Mouse (Mus musculus) MEL (cell line): ENCODE results near the gene Olfr19. TPM values are rescaled to one million over a fixed set of nuclear protein-coding genes. Genes with fewer than 3 reads are reported as not detected.
"Not testable (repeated sequence)": the region's sequence is repeated elsewhere in the genome, so short reads cannot be mapped to it uniquely, and the experiment has no call there.

Experiments used
- DNase-seq: peaks from one replicate; pipeline ENCODE4 v3.0.0; 2011; ENCODE audit warnings: low read depth, low spot score
- H3K27ac ChIP-seq: 2 replicates; pipeline ENCODE4 v1.5.1; 2012; ENCODE audit warnings: low read depth, mild to moderate bottlenecking, control low read depth, low read length, moderate library complexity; ENCODE audit not compliant: control insufficient read depth
- H3K27me3 ChIP-seq, 2 experiments: fragments of 150-350 bp in 1 of 2; sonication (generic) in 1 of 2; 2 replicates each; pipeline ENCODE4 v1.6.1; 2012; ENCODE audit warnings: low read length in 2 of 2, mild to moderate bottlenecking in 2 of 2, improper control_type of control experiment in 1 of 2, moderate library complexity in 1 of 2; ENCODE audit not compliant: insufficient read depth in 2 of 2, control insufficient read depth in 1 of 2
- H3K36me3 ChIP-seq, 2 experiments: 2 replicates each; pipeline ENCODE4 v1.6.1; 2012 to 2014; ENCODE audit warnings: low read length in 2 of 2, improper control_type of control experiment in 1 of 2, inconsistent platforms in 1 of 2, mild to moderate bottlenecking in 1 of 2; ENCODE audit not compliant: insufficient read depth in 2 of 2, control insufficient read depth in 1 of 2
- H3K4me1 ChIP-seq, 2 experiments: fragments of 150-350 bp in 1 of 2; sonication (generic) in 1 of 2; 2 replicates each; pipeline ENCODE4 v1.6.1; 2012; ENCODE audit warnings: low read length in 2 of 2, improper control_type of control experiment in 1 of 2, mild to moderate bottlenecking in 1 of 2; ENCODE audit not compliant: insufficient read depth in 2 of 2, control insufficient read depth in 1 of 2
- H3K4me3 ChIP-seq, 2 experiments: fragments of 150-350 bp in 1 of 2; sonication (generic) in 1 of 2; 2 replicates each; pipeline ENCODE4 v1.5.1; 2012; ENCODE audit warnings: low read depth in 2 of 2, low read length in 2 of 2, mild to moderate bottlenecking in 2 of 2, moderate library complexity in 2 of 2, control low read depth in 1 of 2, improper control_type of control experiment in 1 of 2; ENCODE audit not compliant: control insufficient read depth in 1 of 2, insufficient read depth in 1 of 2
- H3K79me2 ChIP-seq: 2 replicates; pipeline ENCODE4 v1.6.1; 2012; ENCODE audit warnings: mild to moderate bottlenecking, low read length, moderate library complexity; ENCODE audit not compliant: control insufficient read depth, poor library complexity, insufficient read depth
- H3K9ac ChIP-seq: 2 replicates; pipeline ENCODE4 v1.6.1; 2012; ENCODE audit warnings: low read depth, mild to moderate bottlenecking, control low read depth, low read length, moderate library complexity; ENCODE audit not compliant: control insufficient read depth, poor library complexity, severe bottlenecking
- H3K9me3 ChIP-seq: fragments of 150-350 bp; sonication (generic); replicated peaks from 2 replicates; pipeline ENCODE4 v1.6.1; 2012; ENCODE audit warnings: mild to moderate bottlenecking, low read length, improper control_type of control experiment, moderate library complexity; ENCODE audit not compliant: insufficient read depth
- CTCF ChIP-seq, 3 experiments: IDR thresholded peaks in 2 of 3; conservative IDR thresholded peaks in 1 of 3; 2 replicates each; pipeline ENCODE4 v1.5.1; 2011 to 2012; ENCODE audit warnings: low read length in 3 of 3, low read depth in 2 of 3, mild to moderate bottlenecking in 2 of 3, improper control_type of control experiment in 1 of 3, inconsistent platforms in 1 of 3, mixed read lengths in 1 of 3, moderate library complexity in 1 of 3; ENCODE audit not compliant: control insufficient read depth in 1 of 3, insufficient read depth in 1 of 3, poor library complexity in 1 of 3, severe bottlenecking in 1 of 3
- EP300 ChIP-seq, 2 experiments: IDR thresholded peaks; 2 replicates each; pipeline ENCODE4 v1.6.1; 2011; ENCODE audit warnings: improper control_type of control experiment in 2 of 2, low read length in 2 of 2, low read depth in 1 of 2, mild to moderate bottlenecking in 1 of 2
- ETS1 ChIP-seq: IDR thresholded peaks from 2 replicates; pipeline ENCODE4 v1.6.1; 2012; ENCODE audit warnings: low read depth, mild to moderate bottlenecking, inconsistent platforms, low read length, improper control_type of control experiment, moderate library complexity
- MAX ChIP-seq: IDR thresholded peaks from 2 replicates; pipeline ENCODE4 v1.6.1; 2011; ENCODE audit warnings: low read length, improper control_type of control experiment
- MXI1 ChIP-seq: IDR thresholded peaks from 2 replicates; pipeline ENCODE4 v1.6.1; 2011; ENCODE audit warnings: mild to moderate bottlenecking, low read depth, low read length, improper control_type of control experiment
- MYB ChIP-seq: IDR thresholded peaks from 2 replicates; pipeline ENCODE4 v1.6.1; 2011; ENCODE audit warnings: mild to moderate bottlenecking, low read depth, low read length, improper control_type of control experiment
- NELFE ChIP-seq: IDR thresholded peaks from 2 replicates; pipeline ENCODE4 v1.6.1; 2011; ENCODE audit warnings: low read depth, low read length, improper control_type of control experiment
- RCOR1 ChIP-seq: IDR thresholded peaks from 2 replicates; pipeline ENCODE4 v1.6.1; 2012; ENCODE audit warnings: low read depth, mild to moderate bottlenecking, inconsistent platforms, low read length, improper control_type of control experiment
- UBTF ChIP-seq: IDR thresholded peaks from 2 replicates; pipeline ENCODE4 v1.6.1; 2012; ENCODE audit warnings: low read depth, mild to moderate bottlenecking, inconsistent platforms, low read length, improper control_type of control experiment, moderate library complexity, borderline replicate concordance; ENCODE audit not compliant: insufficient read depth
- ZKSCAN1 ChIP-seq: IDR thresholded peaks from 2 replicates; pipeline ENCODE4 v1.6.1; 2012; ENCODE audit warnings: low read depth, mild to moderate bottlenecking, inconsistent platforms, low read length, improper control_type of control experiment, moderate library complexity
- ZMIZ1 ChIP-seq: IDR thresholded peaks from 2 replicates; pipeline ENCODE4 v1.6.1; 2012; ENCODE audit warnings: low read depth, mild to moderate bottlenecking, inconsistent platforms, low read length, improper control_type of control experiment, moderate library complexity
- ZNF384 ChIP-seq: IDR thresholded peaks from 2 replicates; pipeline ENCODE4 v1.6.1; 2012; ENCODE audit warnings: low read depth, mild to moderate bottlenecking, inconsistent platforms, low read length, improper control_type of control experiment
- polyA plus RNA-seq, 2 experiments: library from polyadenylated mRNA; stranded (reverse) in 1 of 2; unstranded in 1 of 2; fragments of >175 nt in 1 of 2; fragments of >200 nt in 1 of 2; gene quantifications; 2 replicates each; pipeline versions ENCODE4 v1.2.1 to v1.2.4; 2012; ENCODE audit warnings: low replicate concordance in 2 of 2, low read depth in 1 of 2; ENCODE audit not compliant: insufficient read length in 2 of 2, insufficient read depth in 1 of 2, missing spikeins in 1 of 2
- total RNA-seq: library from RNA; depleted of rRNA; stranded (reverse); fragments of 300-350 nt; gene quantifications from 2 replicates; pipeline ENCODE4 v1.2.3, GENCODE M21; 2012

Olfr19 gene
- total and polyA plus RNA-seq, 3 experiments, result not detected

DNA sequence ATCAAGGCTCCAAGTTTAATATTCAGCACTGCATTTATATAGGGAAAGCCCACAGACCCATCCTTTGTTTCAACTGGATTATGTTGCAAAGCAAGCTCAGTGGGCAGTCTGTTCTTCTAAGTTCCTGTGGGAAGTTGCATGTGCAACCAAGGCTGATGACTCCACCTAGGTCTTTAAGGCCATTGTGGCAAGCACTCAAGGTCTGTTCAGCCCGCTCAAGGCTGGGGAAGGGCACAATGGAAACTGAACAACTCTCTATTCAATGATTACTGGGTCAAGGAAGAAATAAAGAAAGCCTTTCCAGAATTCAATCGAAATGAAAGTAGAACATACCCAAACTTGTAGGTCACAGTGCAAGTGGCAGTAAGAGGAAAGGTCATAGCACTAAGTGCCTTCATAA lies 7.8 kb upstream of the Olfr19 start:
- DNase-seq, result no peak
- TF ChIP-seq ZKSCAN1 (no peak), ZMIZ1 (no peak), CTCF (IDR thresholded peaks at IDR 0.05 in 2 of 3, conservative IDR thresholded peaks at IDR 0.05 in 1 of 3; ENCODE audit: control insufficient read depth in 1 of 3, insufficient read depth in 1 of 3, low read depth in 2 of 3, low read length in 3 of 3, poor library complexity in 1 of 3, severe bottlenecking in 1 of 3) (no peak), ETS1 (no peak), NELFE (no peak), EP300 (IDR thresholded peaks at IDR 0.05; ENCODE audit: low read depth in 1 of 2, low read length in 2 of 2) (no peak), MYB (no peak), ZNF384 (no peak), MXI1 (no peak), UBTF (no peak), MAX (no peak)
- no peaks in the 10 kb centered on the region; a peak in 1 of 4 replicates for H3K27me3 ChIP-seq
- no peaks in the 10 kb centered on the region for H3K79me2 ChIP-seq
- H3K9me3 ChIP-seq, result no peaks in the 10 kb centered on the region
- H3K36me3 ChIP-seq, result no peaks in the 10 kb centered on the region
- H3K4me3 ChIP-seq, result no peak overlapping the region
- no peak overlapping the region for H3K9ac ChIP-seq
- H3K27ac ChIP-seq, result no peak overlapping the region
- H3K4me1 ChIP-seq, result no peaks in the 10 kb centered on the region

DNA sequence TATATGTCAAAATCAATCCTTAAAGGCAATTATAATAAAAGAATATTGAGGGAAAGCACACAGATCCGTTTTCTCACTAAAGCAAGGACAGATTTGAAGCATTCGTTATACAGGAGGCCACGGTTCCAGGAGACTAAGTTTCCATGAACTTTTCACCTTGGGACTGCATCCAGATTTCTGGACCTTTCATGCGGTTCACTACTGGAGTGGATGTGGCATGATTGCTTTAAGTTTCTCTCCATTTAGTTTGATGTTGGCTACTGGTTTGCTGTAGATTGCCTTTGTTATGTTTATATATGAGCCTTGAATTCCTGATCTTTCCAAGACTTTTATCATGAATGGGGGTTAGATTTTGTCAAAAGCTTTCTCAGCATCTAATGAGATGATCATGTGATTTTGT lies 11.2 kb downstream of the Olfr19 start:
- TF ChIP-seq RCOR1, result no peak

DNA sequence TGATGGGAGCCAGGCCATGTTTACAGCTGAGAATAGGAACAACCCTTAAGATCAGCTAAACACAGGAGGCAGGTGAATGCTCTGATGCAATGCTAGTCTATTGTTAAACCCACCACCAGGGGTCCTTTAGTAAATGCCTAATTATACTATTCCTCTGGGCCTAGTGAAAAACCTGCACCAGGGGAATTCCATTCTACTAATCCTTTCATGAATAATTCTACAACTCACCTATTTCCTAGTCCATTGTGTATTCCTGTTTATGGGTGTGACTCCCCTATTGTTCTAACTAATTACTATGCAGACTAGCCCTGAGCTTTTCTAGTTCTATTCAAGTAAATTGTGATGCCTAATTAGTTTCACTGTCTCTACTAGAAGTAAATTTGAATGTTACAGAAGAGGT lies 11.7 kb downstream of the Olfr19 start:
- not testable (repeated sequence) for H3K79me2 ChIP-seq, H3K27ac ChIP-seq, H3K9me3 ChIP-seq, H3K27me3 ChIP-seq, H3K36me3 ChIP-seq, H3K9ac ChIP-seq, DNase-seq, H3K4me3 ChIP-seq, H3K4me1 ChIP-seq

More for the DNA sequence above, 11.2 kb downstream of the Olfr19 start:
- no peak for DNase-seq
- no peaks in the 10 kb centered on the region for H3K4me1 ChIP-seq
- no peak overlapping the region for H3K9ac ChIP-seq
- H3K4me3 ChIP-seq, result no peak overlapping the region
- H3K9me3 ChIP-seq, result no peaks in the 10 kb centered on the region
- no peak overlapping the region for H3K27ac ChIP-seq
- no peaks in the 10 kb centered on the region for H3K27me3 ChIP-seq
- no peaks in the 10 kb centered on the region for H3K79me2 ChIP-seq
- H3K36me3 ChIP-seq, result no peaks in the 10 kb centered on the region
